Mouse (Mus musculus): Measurements from ENCODE around the gene Ear6.
A peak's percentile ranks its signal among the peaks of the same experiment; 100 is the strongest.

The Ear6 gene

DNA sequence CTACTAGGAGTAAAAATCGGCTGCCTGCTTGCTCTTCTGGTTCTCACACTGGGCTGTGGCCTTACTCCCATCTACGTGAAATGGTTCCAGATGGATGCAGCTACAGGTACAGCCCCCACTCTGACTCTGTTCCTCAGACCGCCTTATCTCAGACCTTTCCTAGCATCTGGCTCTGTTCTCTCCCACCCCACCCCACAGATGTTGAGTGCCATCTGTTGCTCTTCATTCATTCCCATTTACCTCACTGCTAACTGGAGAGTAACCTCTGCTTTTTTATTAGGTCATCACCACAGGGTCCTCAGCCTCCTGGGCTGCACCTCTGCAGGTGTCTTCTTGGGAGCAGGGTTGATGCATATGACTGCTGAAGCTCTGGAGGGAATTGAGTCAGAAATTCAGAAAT is 40.3 kb downstream of the Ear6 start:
- DNase-seq (ENCODE audit: low spot score in 2 of 2), result no peak

DNA sequence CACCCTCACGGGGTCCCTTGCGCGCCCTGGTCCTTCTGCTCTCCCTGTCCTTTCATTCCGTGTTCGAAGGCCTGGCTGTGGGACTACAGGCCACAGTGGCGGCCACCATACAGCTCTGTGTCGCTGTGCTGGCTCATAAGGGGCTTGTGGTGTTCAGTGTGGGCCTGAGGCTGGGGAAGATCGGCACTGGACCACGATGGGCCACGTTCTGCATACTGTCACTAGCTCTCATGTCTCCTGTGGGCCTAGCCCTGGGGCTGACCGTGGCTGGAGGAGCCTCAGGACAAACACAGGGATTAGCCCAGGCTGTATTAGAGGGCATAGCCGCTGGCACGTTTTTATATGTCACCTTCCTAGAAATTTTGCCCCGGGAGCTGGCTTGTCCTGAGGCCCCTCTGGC is 41.6 kb downstream of the Ear6 start:
- no peak for DNase-seq (ENCODE audit: low spot score in 2 of 2)

GRCm38 (mm10) chr14:51896019-51896418 is 42.5 kb downstream of the Ear6 start:
- no peak for DNase-seq (ENCODE audit: low spot score in 2 of 2)

DNA sequence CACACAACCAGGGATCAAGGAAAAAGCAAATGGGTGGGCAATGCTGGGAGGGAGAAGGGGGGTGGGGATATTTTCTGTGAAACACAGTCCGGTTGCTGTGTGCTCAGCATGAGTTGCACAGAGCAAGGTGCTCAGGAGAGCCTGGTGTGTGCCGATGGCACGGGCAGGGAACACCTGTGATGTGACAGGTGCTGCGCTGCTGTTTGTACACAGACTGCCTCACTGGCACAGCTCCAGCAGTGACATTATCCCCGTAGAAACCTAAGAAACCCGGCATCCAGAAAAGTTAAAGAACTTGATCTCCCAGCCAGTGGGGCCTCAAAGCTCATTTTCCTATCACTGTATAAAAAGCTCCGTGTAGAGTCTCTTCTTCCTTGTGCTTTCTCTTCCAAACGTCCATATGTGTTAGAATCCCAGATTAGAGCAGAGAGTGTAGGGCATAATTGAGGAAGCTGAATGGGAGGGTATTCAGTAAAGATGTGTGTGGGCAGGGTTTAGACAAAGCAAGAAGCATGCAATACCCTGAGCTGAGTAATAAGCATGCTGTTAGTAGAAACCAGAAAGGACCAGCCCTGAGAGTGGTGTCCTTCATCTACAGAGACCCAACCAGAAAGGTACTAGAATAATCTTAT is 43.2 kb downstream of the Ear6 start:
- no peak for DNase-seq (ENCODE audit: low spot score in 2 of 2)

DNA sequence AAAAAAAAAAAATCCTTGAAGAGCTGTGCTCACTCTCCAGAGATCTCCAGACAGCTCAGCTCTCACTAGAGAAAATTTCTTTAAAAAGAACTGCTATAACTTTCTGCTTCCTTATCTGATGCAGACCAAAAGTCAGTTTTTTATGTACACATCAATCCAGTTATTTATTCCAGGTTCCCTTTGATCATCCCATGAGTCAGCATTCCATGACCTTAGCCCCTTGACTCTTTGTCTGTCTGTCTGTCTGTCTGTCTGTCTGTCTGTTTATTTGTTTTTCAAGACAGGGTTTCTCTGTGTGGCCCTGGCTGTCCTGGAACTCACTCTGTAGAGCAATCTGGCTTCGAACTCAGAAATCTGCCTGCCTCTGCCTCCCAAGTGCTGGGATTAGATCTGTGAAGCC is 45.9 kb downstream of the Ear6 start:
- DNase-seq (ENCODE audit: low spot score in 2 of 2), result no peak

- DNase-seq (ENCODE audit: low spot score in 2 of 2), result peak in 1 of 2 experiments; percentile 65
These were observed 49.6 kb downstream of the Ear6 start for GRCm38 (mm10) chr14:51902806-51903710.

GRCm38 (mm10) chr14:51903782-51904181 is 50.3 kb downstream of the Ear6 start:
- DNase-seq (ENCODE audit: low spot score in 2 of 2), result no peak

All from frontal cortex, postnatal 10 days (tissue).